Mouse (Mus musculus) urinary bladder, adult 2 months (tissue): ENCODE measurements around the gene Uap1l1. TPM values are rescaled to one million over a fixed set of nuclear protein-coding genes. Genes with fewer than 3 reads are reported as not detected.

Source experiments
- DNase-seq: peaks from one replicate; pipeline ENCODE4 v3.0.0; 2022; ENCODE audit warnings: low spot score
- polyA plus RNA-seq: library from polyadenylated mRNA; depleted of rRNA; stranded (reverse); fragments of >200 nt; gene quantifications from 2 replicates; pipeline ENCODE4 v1.2.3, GENCODE M21; 2012; rRNA removed

Uap1l1 gene
- polyA plus RNA-seq, 1 experiment, result 36.8 TPM

DNA sequence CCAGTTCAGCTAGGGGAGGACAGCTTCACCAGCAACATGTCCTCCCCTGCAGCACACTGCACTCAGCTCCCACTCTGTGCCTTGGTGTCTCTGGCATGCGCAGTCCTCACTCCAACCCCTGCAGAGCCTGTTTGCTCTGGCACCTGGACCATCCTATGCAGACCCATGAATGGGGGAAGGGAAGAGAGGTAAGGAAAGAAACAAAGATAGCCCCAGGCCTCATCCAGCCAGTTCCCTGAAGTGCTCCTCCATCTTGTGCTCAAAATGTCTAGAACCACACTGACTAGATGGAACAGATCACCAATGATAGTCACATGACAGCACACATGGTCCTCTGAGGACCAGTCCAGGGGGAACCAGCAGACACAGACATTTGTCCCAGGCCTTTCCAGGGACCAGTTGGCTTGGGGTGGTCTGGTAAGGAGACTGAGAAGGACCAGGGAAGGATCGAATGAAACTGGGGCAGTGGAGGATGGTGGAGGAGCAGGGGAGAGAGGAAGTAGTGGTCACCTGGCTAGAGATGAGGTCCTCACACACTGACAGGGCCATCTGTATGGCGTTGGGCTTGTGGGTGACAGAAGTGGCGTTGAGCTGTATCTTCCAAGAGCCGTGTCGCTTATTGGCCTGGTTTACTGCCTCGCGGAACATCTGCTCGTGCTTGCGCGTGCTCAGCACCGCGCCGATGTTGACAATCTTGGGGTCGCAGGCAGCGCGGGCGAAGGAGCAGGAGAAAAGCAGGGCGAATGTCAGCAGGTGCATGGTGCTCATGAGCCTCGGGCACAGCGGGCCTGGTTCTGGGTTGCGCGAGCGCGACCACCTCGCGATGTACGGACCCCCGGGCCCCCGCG, 47.1 kb downstream of the Uap1l1 start:
- no peak for DNase-seq

- DNase-seq, result no peak
These were observed 54.0 kb downstream of the Uap1l1 start for GRCm38 (mm10) chr2:25311491-25311891.

GRCm38 (mm10) chr2:25310969-25311368, 54.5 kb downstream of the Uap1l1 start:
- no peak for DNase-seq

- no peak for DNase-seq
These were observed 55.3 kb downstream of the Uap1l1 start for GRCm38 (mm10) chr2:25310180-25310579.

Other genes starting within 250 kb of the Uap1l1 start
- 50.1 and 60.0 TPM in 2 replicates for gene Nrarp, start 184.9 kb downstream of the Uap1l1 start, polyA plus RNA-seq
- gene Tor4a, start 168.8 kb downstream of the Uap1l1 start, polyA plus RNA-seq, result 22.6 and 25.3 TPM in 2 replicates
- gene Nelfb, start 154.2 kb downstream of the Uap1l1 start, polyA plus RNA-seq, result 55.4 and 60.6 TPM in 2 replicates
- not detected in 2 replicates for gene Stpg3, start 151.0 kb downstream of the Uap1l1 start, polyA plus RNA-seq
- 0.08 and 0.10 TPM in 2 replicates for gene Fam166a, start 146.9 kb downstream of the Uap1l1 start, polyA plus RNA-seq
- 510 and 610 TPM in 2 replicates for gene Tubb4b, start 141.0 kb downstream of the Uap1l1 start, polyA plus RNA-seq
- gene Slc34a3, start 131.3 kb downstream of the Uap1l1 start, polyA plus RNA-seq, result 0.03 TPM in 1 of 2 replicates, not detected in the other
- 0.13 and 0.19 TPM in 2 replicates for gene Rnf224, start 128.9 kb downstream of the Uap1l1 start, polyA plus RNA-seq
- 12.9 and 14.1 TPM in 2 replicates for gene Rnf208, start 123.4 kb downstream of the Uap1l1 start, polyA plus RNA-seq
- gene Cysrt1, start 123.2 kb downstream of the Uap1l1 start, polyA plus RNA-seq, result 2.0 and 2.5 TPM in 2 replicates
- gene AL732309.1, start 118.8 kb downstream of the Uap1l1 start, polyA plus RNA-seq, result 21.0 and 23.8 TPM in 2 replicates
- gene Tmem203, start 110.2 kb downstream of the Uap1l1 start, polyA plus RNA-seq, result 30.7 and 34.2 TPM in 2 replicates
- 8.0 and 13.6 TPM in 2 replicates for gene Tprn, start 103.1 kb downstream of the Uap1l1 start, polyA plus RNA-seq
- 58.8 and 84.8 TPM in 2 replicates for gene Ssna1, start 93.2 kb downstream of the Uap1l1 start, polyA plus RNA-seq
- gene Anapc2, start 93.2 kb downstream of the Uap1l1 start, polyA plus RNA-seq, result 84.5 and 88.3 TPM in 2 replicates
- gene Tmem210, start 77.5 kb downstream of the Uap1l1 start, polyA plus RNA-seq, result not detected in 2 replicates
- gene Lrrc26, start 75.8 kb downstream of the Uap1l1 start, polyA plus RNA-seq, result 7.0 and 8.2 TPM in 2 replicates
- 1.1 TPM in 2 replicates for gene Grin1, start 46.5 kb downstream of the Uap1l1 start, polyA plus RNA-seq
- gene Man1b1, start 33.3 kb downstream of the Uap1l1 start, polyA plus RNA-seq, result 15.2 and 22.8 TPM in 2 replicates
- 36.0 and 37.3 TPM in 2 replicates for gene Dpp7, start 9.3 kb downstream of the Uap1l1 start, polyA plus RNA-seq
- gene Sapcd2, start 6.6 kb upstream of the Uap1l1 start, polyA plus RNA-seq, result 1.6 and 2.5 TPM in 2 replicates
- gene Entpd2, start 30.2 kb upstream of the Uap1l1 start, polyA plus RNA-seq, result 104 and 107 TPM in 2 replicates
- gene Npdc1, start 33.7 kb upstream of the Uap1l1 start, polyA plus RNA-seq, result 103 and 126 TPM in 2 replicates
- 0.19 and 0.29 TPM in 2 replicates for gene Fut7, start 57.6 kb upstream of the Uap1l1 start, polyA plus RNA-seq
- 6.3 and 16.4 TPM in 2 replicates for gene Abca2, start 63.0 kb upstream of the Uap1l1 start, polyA plus RNA-seq
- gene Clic3, start 91.2 kb upstream of the Uap1l1 start, polyA plus RNA-seq, result 0.69 and 2.2 TPM in 2 replicates
- 50.8 and 61.1 TPM in 2 replicates for gene Paxx, start 95.4 kb upstream of the Uap1l1 start, polyA plus RNA-seq
- 0.38 and 0.74 TPM in 2 replicates for gene Ptgds, start 104.4 kb upstream of the Uap1l1 start, polyA plus RNA-seq
- not detected in 2 replicates for gene Lcn12, start 128.2 kb upstream of the Uap1l1 start, polyA plus RNA-seq
- 15.1 and 36.1 TPM in 2 replicates for gene Fbxw5, start 135.1 kb upstream of the Uap1l1 start, polyA plus RNA-seq
- 2.3 and 2.4 TPM in 2 replicates for gene C8g, start 136.0 kb upstream of the Uap1l1 start, polyA plus RNA-seq
- 15.5 and 15.7 TPM in 2 replicates for gene Traf2, start 181.3 kb upstream of the Uap1l1 start, polyA plus RNA-seq
- 222 and 224 TPM in 2 replicates for gene Edf1, start 192.2 kb upstream of the Uap1l1 start, polyA plus RNA-seq
- gene Mamdc4, start 209.2 kb upstream of the Uap1l1 start, polyA plus RNA-seq, result 1.3 and 1.4 TPM in 2 replicates
- 64.2 and 75.6 TPM in 2 replicates for gene Phpt1, start 209.5 kb upstream of the Uap1l1 start, polyA plus RNA-seq
- 0.47 and 0.57 TPM in 2 replicates for gene Ajm1, start 216.1 kb upstream of the Uap1l1 start, polyA plus RNA-seq
- 66.5 and 73.8 TPM in 2 replicates for gene Rabl6, start 242.8 kb upstream of the Uap1l1 start, polyA plus RNA-seq